Mouse (Mus musculus): ENCODE results near the gene Rnls.

Gene Rnls

DNA sequence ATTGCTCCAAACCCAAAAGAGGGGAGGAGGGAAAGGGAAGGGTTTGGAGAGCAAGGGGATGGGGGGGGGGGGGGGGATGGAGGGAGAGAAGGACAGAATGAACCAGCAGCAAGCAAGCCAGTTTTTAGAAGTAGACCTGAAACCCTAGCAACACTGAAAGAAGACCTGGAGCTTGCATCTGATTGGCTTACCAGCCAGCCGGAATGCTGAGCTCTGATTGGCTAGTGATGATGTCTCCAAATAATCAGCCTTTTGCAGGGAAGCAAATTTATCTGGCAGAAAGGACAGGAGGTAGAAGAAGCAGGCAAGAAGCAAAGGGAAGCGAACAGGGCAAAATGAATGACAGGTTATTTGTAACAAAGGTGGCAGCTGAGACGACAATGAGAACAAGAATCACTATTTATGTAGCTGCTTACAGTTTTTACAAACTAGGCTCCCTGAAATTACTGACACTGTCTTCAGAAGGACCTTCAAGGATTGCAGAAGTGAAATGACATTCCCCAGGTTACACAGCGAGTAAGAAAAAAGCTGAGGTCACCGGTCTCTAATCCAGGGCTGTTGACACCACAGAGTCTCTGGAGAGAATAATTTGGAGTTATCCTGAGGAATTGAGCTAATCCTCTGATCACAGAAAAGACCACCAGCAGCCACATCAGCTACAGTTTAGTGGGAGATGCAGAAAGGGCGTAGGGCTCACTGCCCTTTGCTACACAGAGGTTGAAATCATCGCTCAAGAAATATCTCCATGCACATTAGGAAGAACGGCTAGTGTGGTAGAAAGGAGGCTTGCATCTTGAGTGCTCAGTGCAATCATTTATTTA is 167.7 kb downstream of the Rnls start:
- no peak for TF ChIP-seq GATA4 (IDR thresholded peaks at IDR 0.05; ENCODE audit: insufficient replicate concordance, low read length)

- TF ChIP-seq GATA4 (IDR thresholded peaks at IDR 0.05; ENCODE audit: insufficient replicate concordance, low read length), result no peak
Observed at GRCm38 (mm10) chr19:33223766-33224165, 168.3 kb downstream of the Rnls start.

- no peak for TF ChIP-seq GATA4 (IDR thresholded peaks at IDR 0.05; ENCODE audit: insufficient replicate concordance, low read length)
Observed at GRCm38 (mm10) chr19:33223276-33223675, 168.8 kb downstream of the Rnls start.

DNA sequence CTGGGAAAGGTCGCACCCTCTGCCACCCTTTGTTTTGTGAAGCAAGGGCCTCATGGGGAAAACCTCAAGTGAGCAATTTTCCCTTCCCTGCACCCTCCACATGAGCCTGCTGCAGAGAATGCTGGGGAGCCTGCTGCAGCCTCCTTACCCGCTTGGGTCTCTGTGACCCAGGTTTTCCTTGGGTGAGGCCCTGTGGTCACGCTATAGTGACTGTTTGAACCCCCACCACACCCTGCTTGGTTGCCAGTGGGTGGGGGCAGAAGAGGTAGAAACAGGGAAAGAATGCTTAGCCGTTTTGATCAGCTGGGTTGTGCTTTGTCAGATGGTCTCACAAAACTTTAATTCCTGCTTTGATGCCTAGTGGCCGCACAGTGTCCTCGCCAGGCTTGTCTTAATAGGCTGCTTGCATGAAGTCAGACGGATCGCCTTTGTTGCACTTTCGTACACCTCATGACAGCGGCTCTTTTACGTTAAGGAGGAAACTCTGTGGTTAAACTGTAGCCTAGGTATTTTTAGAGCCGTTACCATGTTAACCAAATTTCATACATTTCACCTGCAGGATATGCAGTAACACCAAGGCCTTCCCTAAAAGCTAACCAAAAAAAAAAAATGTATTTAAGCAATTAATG is 169.4 kb downstream of the Rnls start:
- TF ChIP-seq GATA4 (IDR thresholded peaks at IDR 0.05; ENCODE audit: insufficient replicate concordance, low read length), result no peak

DNA sequence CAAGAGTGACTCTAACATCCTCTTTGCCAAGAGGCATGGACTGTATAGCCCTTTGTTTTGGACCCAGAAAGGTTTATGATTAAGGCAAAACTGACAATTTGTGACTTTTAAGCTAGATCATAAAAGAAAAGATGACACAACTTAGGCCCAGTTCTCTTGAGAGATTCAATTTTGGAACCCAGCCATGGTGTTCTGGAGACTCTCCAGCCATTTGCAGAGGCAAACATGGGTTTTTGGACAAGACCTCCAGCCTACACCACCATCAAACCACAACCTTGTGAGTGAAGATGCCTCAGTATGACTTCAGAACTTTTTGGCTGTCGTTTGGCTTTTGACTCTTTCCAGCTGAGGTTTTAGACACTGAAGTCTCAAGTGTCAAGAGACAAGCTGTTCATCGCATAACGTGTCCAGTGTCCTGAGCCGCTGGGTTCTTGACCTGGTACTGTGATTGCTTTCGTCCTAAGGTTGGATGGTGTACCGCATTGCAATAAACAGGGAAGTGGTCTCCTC is 174.2 kb downstream of the Rnls start:
- no peak for TF ChIP-seq GATA4 (IDR thresholded peaks at IDR 0.05; ENCODE audit: insufficient replicate concordance, low read length)

- no peak for TF ChIP-seq GATA4 (IDR thresholded peaks at IDR 0.05; ENCODE audit: insufficient replicate concordance, low read length)
Observed at GRCm38 (mm10) chr19:33209709-33210108, 182.4 kb downstream of the Rnls start.

DNA sequence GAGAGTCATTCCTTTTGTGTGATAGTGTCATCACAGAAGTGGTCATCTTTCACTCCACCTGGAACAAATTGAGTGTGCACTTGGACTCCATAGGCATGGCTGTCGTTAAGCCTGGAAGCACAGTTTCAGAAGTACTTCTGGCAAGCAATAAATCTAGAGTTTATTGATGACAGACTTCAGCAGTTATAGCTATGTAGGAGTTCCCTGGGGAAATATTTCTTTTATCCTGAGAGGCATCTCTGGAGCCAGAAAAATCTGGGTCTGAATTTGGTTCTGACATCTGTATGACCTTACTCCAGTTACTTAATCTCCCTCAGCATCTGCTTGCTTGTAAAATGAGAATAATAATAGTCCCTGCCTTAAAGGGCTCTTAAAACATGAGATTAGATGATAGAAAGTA is 184.1 kb downstream of the Rnls start:
- TF ChIP-seq GATA4 (IDR thresholded peaks at IDR 0.05; ENCODE audit: insufficient replicate concordance, low read length), result no peak

- TF ChIP-seq GATA4 (IDR thresholded peaks at IDR 0.05; ENCODE audit: insufficient replicate concordance, low read length), result no peak
Observed at GRCm38 (mm10) chr19:33205389-33205788, 186.7 kb downstream of the Rnls start.

GRCm38 (mm10) chr19:33202422-33202821 is 189.7 kb downstream of the Rnls start:
- TF ChIP-seq GATA4 (IDR thresholded peaks at IDR 0.05; ENCODE audit: insufficient replicate concordance, low read length), result no peak

GRCm38 (mm10) chr19:33201181-33201580 is 190.9 kb downstream of the Rnls start:
- no peak for TF ChIP-seq GATA4 (IDR thresholded peaks at IDR 0.05; ENCODE audit: insufficient replicate concordance, low read length)

DNA sequence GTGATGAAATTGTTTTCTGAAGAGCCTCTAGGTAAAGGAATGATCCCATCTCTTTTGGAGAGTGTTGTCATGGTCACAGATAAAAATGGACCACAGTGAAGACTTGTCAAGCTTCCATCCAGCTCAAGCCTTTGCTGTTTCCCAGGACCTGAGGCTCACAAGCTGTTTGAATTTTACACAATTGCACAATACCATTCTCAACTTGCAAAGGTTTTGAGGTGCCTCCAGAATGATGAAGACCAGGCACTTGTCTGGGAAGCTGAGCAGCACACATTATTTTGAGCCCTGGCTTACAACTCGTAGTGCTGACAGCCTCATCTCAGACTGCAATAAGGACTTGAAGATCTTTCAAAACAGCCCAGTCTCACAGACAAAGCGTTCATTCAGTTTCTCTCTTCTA is 200.0 kb downstream of the Rnls start:
- TF ChIP-seq GATA4 (IDR thresholded peaks at IDR 0.05; ENCODE audit: insufficient replicate concordance, low read length), result no peak

- no peak for TF ChIP-seq GATA4 (IDR thresholded peaks at IDR 0.05; ENCODE audit: insufficient replicate concordance, low read length)
Observed at GRCm38 (mm10) chr19:33188766-33189165, 203.3 kb downstream of the Rnls start.

- TF ChIP-seq GATA4 (IDR thresholded peaks at IDR 0.05; ENCODE audit: insufficient replicate concordance, low read length), result no peak
Observed at GRCm38 (mm10) chr19:33179595-33179994, 212.5 kb downstream of the Rnls start.

GRCm38 (mm10) chr19:33178866-33179265 is 213.2 kb downstream of the Rnls start:
- TF ChIP-seq GATA4 (IDR thresholded peaks at IDR 0.05; ENCODE audit: insufficient replicate concordance, low read length), result no peak

GRCm38 (mm10) chr19:33178367-33178766 is 213.7 kb downstream of the Rnls start:
- no peak for TF ChIP-seq GATA4 (IDR thresholded peaks at IDR 0.05; ENCODE audit: insufficient replicate concordance, low read length)

DNA sequence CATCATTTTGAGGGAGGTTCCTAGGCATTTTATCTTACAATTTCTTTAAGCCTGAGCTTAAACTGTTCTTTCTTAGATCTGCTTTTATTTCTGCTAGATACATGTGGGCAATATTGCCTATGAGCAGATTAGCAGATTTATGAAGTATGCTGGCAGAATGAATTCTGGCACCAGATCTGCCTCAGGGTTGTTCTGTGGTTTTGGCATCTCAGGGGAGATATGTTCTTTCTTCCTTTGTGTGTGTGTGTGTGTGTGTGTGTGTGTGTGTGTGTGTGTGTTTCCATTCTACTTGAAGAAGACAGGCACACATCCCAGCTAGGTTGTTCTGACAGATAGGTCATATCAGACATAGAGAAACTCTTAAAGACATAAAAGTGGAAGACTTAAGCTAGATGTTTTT is 218.1 kb downstream of the Rnls start:
- TF ChIP-seq GATA4 (IDR thresholded peaks at IDR 0.05; ENCODE audit: insufficient replicate concordance, low read length), result no peak

All from liver, adult (tissue).